In the genomic region with DNA sequence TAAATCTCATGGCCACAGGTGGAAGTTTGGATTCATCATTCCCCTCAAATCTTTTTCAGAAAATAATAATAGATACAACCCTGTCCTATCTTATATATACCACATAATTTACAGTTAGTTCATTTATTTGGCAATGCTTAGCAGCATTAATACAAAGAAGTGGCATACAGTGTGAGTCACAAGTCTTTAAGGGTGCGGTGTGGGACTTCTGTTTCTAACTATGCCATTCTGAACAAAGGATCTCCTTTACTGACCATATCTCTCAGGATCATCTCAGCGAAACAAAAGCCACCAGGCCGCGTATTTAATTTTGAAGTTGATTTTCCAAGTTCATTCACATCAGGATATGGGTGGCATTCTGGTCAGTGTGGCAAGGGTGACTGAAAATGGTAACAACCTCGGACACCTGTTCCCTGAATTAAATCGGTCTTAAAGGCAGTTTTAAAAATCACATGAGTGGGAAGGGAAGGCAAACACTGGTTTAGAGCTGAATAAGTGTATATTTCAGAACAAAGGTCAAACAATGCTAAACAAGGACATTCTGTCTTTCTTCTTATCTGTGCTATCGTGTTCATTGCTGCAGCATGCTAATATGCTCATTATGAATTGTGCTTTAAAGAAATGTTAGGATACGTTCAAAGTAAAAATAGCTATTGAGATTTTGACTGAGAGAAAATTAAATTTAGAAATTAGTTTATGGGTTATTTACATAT, we compare ENCODE assay signal across 19 mouse cellular contexts.
"Had no signal": no experiment of that assay in that cellular context is flagged by ENCODE, and none has a peak within 500 bp of the region (broad histone marks: within the 10 kb centered on the region; RNA-seq: fewer than 3 reads in every experiment).

No protein-coding gene starts in this region.

- H3K4me3 ChIP-seq: liver, embryonic 13.5 days; liver, embryonic 15.5 days; lung, embryonic 15.5 days; megakaryocyte, embryonic 14.5 days; midbrain, embryonic 13.5 days; midbrain, embryonic 15.5 days; neural tube, embryonic 12.5 days had no signal

- H3K4me1 ChIP-seq: liver, embryonic 13.5 days; liver, embryonic 15.5 days; lung, embryonic 15.5 days; megakaryocyte, embryonic 14.5 days; midbrain, embryonic 13.5 days; midbrain, embryonic 15.5 days had no signal

- H3K9ac ChIP-seq: liver, embryonic 13.5 days; liver, embryonic 15.5 days; liver, postnatal 0 days; lung, embryonic 15.5 days; midbrain, embryonic 13.5 days; midbrain, embryonic 15.5 days; neural tube, embryonic 12.5 days had no signal

- H3K27me3 ChIP-seq: liver, embryonic 13.5 days; liver, embryonic 15.5 days; lung, embryonic 15.5 days; megakaryocyte, embryonic 14.5 days; midbrain, embryonic 13.5 days; midbrain, embryonic 15.5 days; neural tube, embryonic 12.5 days had no signal

- H3K36me3 ChIP-seq: liver, embryonic 13.5 days; liver, embryonic 15.5 days; lung, embryonic 15.5 days; midbrain, embryonic 13.5 days; midbrain, embryonic 15.5 days; neural tube, embryonic 12.5 days had no signal

- H3K27ac ChIP-seq: liver, embryonic 13.5 days; liver, embryonic 15.5 days; lung, embryonic 15.5 days; macrophage; midbrain, embryonic 13.5 days; midbrain, embryonic 15.5 days; neural tube, embryonic 12.5 days had no signal

- ATAC-seq: liver, postnatal 0 days; midbrain, embryonic 15.5 days had no signal

- H3K4me2 ChIP-seq: liver, embryonic 13.5 days; liver, embryonic 15.5 days; lung, embryonic 15.5 days; midbrain, embryonic 11.5 days; midbrain, embryonic 13.5 days; midbrain, embryonic 15.5 days; neural tube, embryonic 12.5 days had no signal

- DNase-seq: liver, embryonic 13.5 days; liver, postnatal 0 days; lung, adult 2 months; lung, postnatal 10 days; lung, postnatal 36 days; right cerebral cortex, postnatal 14 days; right cerebral cortex, postnatal 4 days; spleen, adult 18-20 months; thymus, adult 2 months; thymus, postnatal 25 days; thymus, postnatal 4 days had no signal

- H3K9me3 ChIP-seq: liver, embryonic 13.5 days; liver, embryonic 15.5 days; lung, embryonic 15.5 days; megakaryocyte, embryonic 14.5 days; midbrain, embryonic 13.5 days; midbrain, embryonic 15.5 days; neural tube, embryonic 12.5 days had no signal
